In genomic region chr14:121931594-121931993, GRCm38 (mm10) we compare ENCODE assay signal across 16 mouse cellular contexts. TPM values are rescaled to one million over a fixed set of nuclear protein-coding genes. Genes with fewer than 3 reads are reported as not detected.
DNase-seq lines count a peak whose midpoint lies in the region; ATAC-seq and TF ChIP-seq lines count a peak whose summit lies in the region.
"Had no signal": no experiment of that assay in that cellular context is flagged by ENCODE, and none has a peak within 500 bp of the region (broad histone marks: within the 10 kb centered on the region; RNA-seq: fewer than 3 reads in every experiment).

No protein-coding gene starts in this region.

- TF ChIP-seq CTCF in thymus, adult 2 months (IDR thresholded peaks at IDR 0.05; ENCODE audit: borderline replicate concordance, control insufficient read depth, extremely low read depth, insufficient read depth, low read length, poor library complexity) = no peak
- TF ChIP-seq CTCF in stomach, postnatal 0 days (IDR thresholded peaks at IDR 0.05; ENCODE audit: low read depth) = no peak

- no peak for ATAC-seq in hindbrain, embryonic 13.5 days (ENCODE audit: low FRiP score)
- ATAC-seq in hindbrain, embryonic 14.5 days (ENCODE audit: low FRiP score) = no peak
- ATAC-seq in stomach, postnatal 0 days (ENCODE audit: low FRiP score, low TSS enrichment) = no peak
- no peak for ATAC-seq in erythroblast, adult 5-6 weeks (replicated peaks; ENCODE audit: low FRiP score, poor library complexity, severe bottlenecking)

- no peak overlapping the region for H3K4me3 ChIP-seq in hindbrain, embryonic 13.5 days
- no peak overlapping the region for H3K4me3 ChIP-seq in hindbrain, embryonic 14.5 days (replicated peaks; ENCODE audit: low read length)
- H3K4me3 ChIP-seq in thymus, adult 2 months (ENCODE audit: control insufficient read depth, insufficient read depth, low read length) = no peak overlapping the region
- no peak overlapping the region for H3K4me3 ChIP-seq in stomach, postnatal 0 days (ENCODE audit: low read depth, low read length)
- H3K4me3 ChIP-seq: hindbrain, embryonic 12.5 days; liver, embryonic 13.5 days had no signal

- H3K27me3 ChIP-seq in hindbrain, embryonic 13.5 days = no peaks in the 10 kb centered on the region
- H3K27me3 ChIP-seq in hindbrain, embryonic 14.5 days (ENCODE audit: control insufficient read depth, insufficient read depth, low read length) = no peaks in the 10 kb centered on the region
- no peaks in the 10 kb centered on the region for H3K27me3 ChIP-seq in thymus, adult 2 months (ENCODE audit: control insufficient read depth, insufficient read depth, low read length)
- H3K27me3 ChIP-seq in stomach, postnatal 0 days (ENCODE audit: control insufficient read depth, insufficient read depth, low read length) = no peaks in the 10 kb centered on the region
- H3K27me3 ChIP-seq: hindbrain, embryonic 12.5 days; liver, embryonic 13.5 days had no signal

- no peak for DNase-seq in hindbrain, embryonic 14.5 days (ENCODE audit: low spot score)
- DNase-seq in thymus, adult 2 months = no peak
- no peak for DNase-seq in thymus, postnatal 0 days (ENCODE audit: low spot score)
- DNase-seq in ZHBTc4 (ENCODE audit: low read depth, low spot score) = peak; percentile 77
- peak; percentile 3 for DNase-seq in stomach, postnatal 0 days (ENCODE audit: low spot score)
- no peak for DNase-seq in frontal cortex, postnatal 14 days (ENCODE audit: low spot score in 2 of 2)
- DNase-seq: cerebellum, adult 11-12 months; embryo, embryonic 11 days; left cerebral cortex, postnatal 4 days; liver, embryonic 13.5 days had no signal

- TF ChIP-seq EP300 in stomach, postnatal 0 days (optimal IDR thresholded peaks at IDR 0.05) = no peak

- TF ChIP-seq POLR2A in thymus, adult 2 months (IDR thresholded peaks at IDR 0.05; ENCODE audit: control insufficient read depth, extremely low read depth, insufficient read depth, low read length, poor library complexity) = no peak

- WGBS in hindbrain, embryonic 13.5 days = 93% methylated on average over 3 of the region's 3 CpGs
- WGBS in hindbrain, embryonic 14.5 days = 93% methylated on average over 3 of the region's 3 CpGs
- WGBS in thymus, adult 2 months = 79% methylated on average over 3 of the region's 3 CpGs
- 84% methylated on average over 3 of the region's 3 CpGs for WGBS in stomach, postnatal 0 days

- H3K9ac ChIP-seq in hindbrain, embryonic 13.5 days = no peak overlapping the region
- H3K9ac ChIP-seq in hindbrain, embryonic 14.5 days = no peak overlapping the region
- no peak overlapping the region for H3K9ac ChIP-seq in stomach, postnatal 0 days (ENCODE audit: low read length)
- H3K9ac ChIP-seq: hindbrain, embryonic 12.5 days; liver, embryonic 13.5 days had no signal

- H3K27ac ChIP-seq in hindbrain, embryonic 13.5 days = 0 out of 2 replicates have a peak overlapping the region, but pooled peaks have one; percentile 25
- H3K27ac ChIP-seq in hindbrain, embryonic 14.5 days = no peak overlapping the region
- H3K27ac ChIP-seq in thymus, adult 2 months (ENCODE audit: control insufficient read depth, insufficient read depth, low read length) = peak overlapping the region; percentile 25; the same call in 1 of the 2 replicates
- H3K27ac ChIP-seq in stomach, postnatal 0 days (replicated peaks) = no peak overlapping the region
- H3K27ac ChIP-seq: hindbrain, embryonic 12.5 days; liver, embryonic 13.5 days had no signal

- no peak overlapping the region for H3K4me2 ChIP-seq in hindbrain, embryonic 13.5 days
- H3K4me2 ChIP-seq in hindbrain, embryonic 14.5 days (replicated peaks) = no peak overlapping the region
- H3K4me2 ChIP-seq in stomach, postnatal 0 days (replicated peaks; ENCODE audit: low read depth) = no peak overlapping the region
- H3K4me2 ChIP-seq: heart, embryonic 11.5 days; hindbrain, embryonic 12.5 days; liver, embryonic 13.5 days had no signal

- no peaks in the 10 kb centered on the region; the same call in 1 of the 2 replicates for H3K9me3 ChIP-seq in hindbrain, embryonic 13.5 days
- H3K9me3 ChIP-seq in hindbrain, embryonic 14.5 days (ENCODE audit: control insufficient read depth, low read length) = 0 out of 2 replicates have a peak, but pooled peaks cover 5% of the 10 kb centered on the region
- no peaks in the 10 kb centered on the region for H3K9me3 ChIP-seq in stomach, postnatal 0 days (ENCODE audit: control insufficient read depth, low read length)
- H3K9me3 ChIP-seq: liver, embryonic 13.5 days had no signal

- peaks cover 7% of the 10 kb centered on the region for H3K4me1 ChIP-seq in hindbrain, embryonic 13.5 days (replicated peaks)
- no peaks in the 10 kb centered on the region; the same call in 1 of the 2 replicates for H3K4me1 ChIP-seq in hindbrain, embryonic 14.5 days (replicated peaks; ENCODE audit: control insufficient read depth, insufficient read depth, low read length)
- peaks cover 26% of the 10 kb centered on the region for H3K4me1 ChIP-seq in thymus, adult 2 months (replicated peaks; ENCODE audit: control insufficient read depth, insufficient read depth, low read length)
- H3K4me1 ChIP-seq in stomach, postnatal 0 days (replicated peaks; ENCODE audit: control insufficient read depth, insufficient read depth) = no peaks in the 10 kb centered on the region

- H3K36me3 ChIP-seq in hindbrain, embryonic 13.5 days = peaks cover 26% of the 10 kb centered on the region
- peaks cover 12% of the 10 kb centered on the region for H3K36me3 ChIP-seq in hindbrain, embryonic 14.5 days (replicated peaks; ENCODE audit: control insufficient read depth, insufficient read depth)
- H3K36me3 ChIP-seq in thymus, adult 2 months (ENCODE audit: control insufficient read depth, insufficient read depth, low read length) = 0 out of 2 replicates have a peak, but pooled peaks cover 5% of the 10 kb centered on the region
- H3K36me3 ChIP-seq in stomach, postnatal 0 days (ENCODE audit: control insufficient read depth, insufficient read depth, low read length) = no peaks in the 10 kb centered on the region; the same call in 1 of the 2 replicates

RNA-seq across cellular contexts. Expression of gene Gpr18, which starts 16.0 kb away (rescaled TPM):
- polyA plus RNA-seq in hindbrain, embryonic 13.5 days (2015; fragmentation: Nextera tagmentation; extraction: Ambion mirVana) = 0.21 and 0.36 TPM in 2 replicates
- polyA plus RNA-seq in hindbrain, embryonic 14.5 days (2014; fragmentation: Nextera tagmentation; extraction: Ambion mirVana) = 0.40 TPM in 1 of 2 replicates, not detected in the other
- 24.8 and 32.8 TPM in 2 replicates for polyA plus RNA-seq in thymus, adult 2 months (2012; rRNA removed)
- polyA plus RNA-seq in thymus, postnatal 0 days (2015; fragmentation: Nextera tagmentation; extraction: Ambion mirVana) = 5.5 and 6.3 TPM in 2 replicates
- polyA plus RNA-seq in stomach, postnatal 0 days (2015; fragmentation: Nextera tagmentation; extraction: Ambion mirVana) = 0.06 and 0.08 TPM in 2 replicates
- total RNA-seq in erythroblast, adult 5-6 weeks (2015; ENCODE audit: low replicate concordance) = 0.63 TPM in 1 of 2 replicates, not detected in the other
- 0.42 and 0.51 TPM in 2 replicates for total RNA-seq in erythroblast, adult 5-6 weeks (2017; ENCODE audit: low replicate concordance)
- total RNA-seq: layer of hippocampus, adult 8-10 months; left cerebral cortex, postnatal 4 days had no signal
- polyA plus RNA-seq: hindbrain, embryonic 12.5 days; kidney, embryonic 16.5 days; liver, embryonic 13.5 days had no signal

RNA-seq across cellular contexts. Expression of gene Gpr183, which starts 33.4 kb away (rescaled TPM):
- 1.0 and 1.2 TPM in 2 replicates for polyA plus RNA-seq in hindbrain, embryonic 13.5 days (2015; fragmentation: Nextera tagmentation; extraction: Ambion mirVana)
- 0.74 and 1.4 TPM in 2 replicates for polyA plus RNA-seq in hindbrain, embryonic 14.5 days (2014; fragmentation: Nextera tagmentation; extraction: Ambion mirVana)
- polyA plus RNA-seq in thymus, adult 2 months (2012; rRNA removed) = 10.1 and 10.3 TPM in 2 replicates
- polyA plus RNA-seq in thymus, postnatal 0 days (2015; fragmentation: Nextera tagmentation; extraction: Ambion mirVana) = 12.5 and 13.4 TPM in 2 replicates
- 1.8 and 2.0 TPM in 2 replicates for polyA plus RNA-seq in stomach, postnatal 0 days (2015; fragmentation: Nextera tagmentation; extraction: Ambion mirVana)
- 0.19 and 1.7 TPM in 2 replicates for total RNA-seq in erythroblast, adult 5-6 weeks (2015; ENCODE audit: low replicate concordance)
- 0.98 and 2.3 TPM in 2 replicates for total RNA-seq in erythroblast, adult 5-6 weeks (2017; ENCODE audit: low replicate concordance)

RNA-seq across cellular contexts. Expression of gene Ubac2, which starts 53.2 kb away (rescaled TPM):
- 49.3 and 56.9 TPM in 2 replicates for polyA plus RNA-seq in hindbrain, embryonic 13.5 days (2015; fragmentation: Nextera tagmentation; extraction: Ambion mirVana)
- polyA plus RNA-seq in hindbrain, embryonic 14.5 days (2014; fragmentation: Nextera tagmentation; extraction: Ambion mirVana) = 49.6 and 51.2 TPM in 2 replicates
- polyA plus RNA-seq in thymus, adult 2 months (2012; rRNA removed) = 102 TPM in 2 replicates
- 90.1 and 102 TPM in 2 replicates for polyA plus RNA-seq in thymus, postnatal 0 days (2015; fragmentation: Nextera tagmentation; extraction: Ambion mirVana)
- 38.5 and 38.6 TPM in 2 replicates for polyA plus RNA-seq in stomach, postnatal 0 days (2015; fragmentation: Nextera tagmentation; extraction: Ambion mirVana)
- 4.6 and 5.8 TPM in 2 replicates for total RNA-seq in erythroblast, adult 5-6 weeks (2015; ENCODE audit: low replicate concordance)
- 3.9 and 7.7 TPM in 2 replicates for total RNA-seq in erythroblast, adult 5-6 weeks (2017; ENCODE audit: low replicate concordance)

Comparison
In these comparisons a context has a peak if more than half of its experiments do, and no peak if none do; other contexts are left out.
1. H3K27ac ChIP-seq: peak in hindbrain, embryonic 13.5 days (single experiment) and thymus, adult 2 months (single experiment); none in hindbrain, embryonic 14.5 days (single experiment) and stomach, postnatal 0 days (single experiment).
2. DNase-seq: peak in ZHBTc4 (single experiment) and stomach, postnatal 0 days (single experiment); none in hindbrain, embryonic 14.5 days (single experiment), thymus, adult 2 months (single experiment), thymus, postnatal 0 days (single experiment) and frontal cortex, postnatal 14 days (0 of 2).